Mouse (Mus musculus) G1E (cell line): Measurements from ENCODE around the gene Eef2k.

ENCODE experiments used
- CTCF ChIP-seq: IDR thresholded peaks from 2 replicates; pipeline ENCODE4 v1.5.1; 2012; ENCODE audit warnings: low read depth, low read length, inconsistent platforms, mixed read lengths
- POLR2AphosphoS5 ChIP-seq: IDR thresholded peaks from 2 replicates; pipeline ENCODE4 v1.6.1; 2012; ENCODE audit warnings: low read depth, low read length, inconsistent platforms; ENCODE audit not compliant: insufficient replicate concordance

DNA sequence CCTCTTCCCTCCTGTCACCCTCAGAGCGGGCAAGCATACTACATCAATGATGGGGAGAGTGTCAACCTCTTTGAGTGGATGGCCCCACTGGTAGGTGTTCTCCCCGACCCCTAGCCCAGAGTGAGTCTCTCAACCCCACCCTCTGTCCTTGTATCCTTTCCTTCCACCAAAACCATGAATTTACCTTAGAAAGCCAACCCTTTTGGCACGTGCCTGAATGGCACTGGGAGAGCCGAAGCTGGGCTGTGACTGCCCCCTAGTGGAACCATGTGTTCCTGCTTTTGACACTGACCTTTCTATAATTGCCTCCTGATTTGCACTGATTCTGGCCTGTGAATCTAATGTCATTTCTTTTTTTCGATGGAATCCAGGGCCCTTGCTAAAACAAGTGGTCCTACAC, 19.4 kb upstream of the Eef2k start:
- TF ChIP-seq CTCF (peak; percentile 60), POLR2AphosphoS5 (no peak)
